Mouse (Mus musculus) G1E (cell line): ENCODE results near the gene Hist1h2bp. TPM values are rescaled to one million over a fixed set of nuclear protein-coding genes. Genes with fewer than 3 reads are reported as not detected.
A peak's percentile ranks its signal among the peaks of the same experiment; 100 is the strongest.
"Not testable (repeated sequence)": the region's sequence is repeated elsewhere in the genome, so short reads cannot be mapped to it uniquely, and the experiment has no call there.

Source experiments
- ATAC-seq: 2 replicates; pipeline ENCODE4 v1.8.0; 2016; ENCODE audit warnings: mild to moderate bottlenecking; ENCODE audit not compliant: insufficient number of reproducible peaks, poor library complexity, low FRiP score, severe bottlenecking; ENCODE audit errors: extremely low read depth
- DNase-seq: peaks from one replicate; pipeline ENCODE4 v3.0.0; 2012; ENCODE audit warnings: low spot score
- H3K27me3 ChIP-seq: 2 replicates; pipeline ENCODE4 v1.6.1; 2012; ENCODE audit warnings: mild to moderate bottlenecking, low read length, inconsistent platforms; ENCODE audit not compliant: insufficient read depth
- H3K36me3 ChIP-seq: replicated peaks from 2 replicates; pipeline ENCODE3; 2012; ENCODE audit warnings: mild to moderate bottlenecking, inconsistent platforms
- H3K4me1 ChIP-seq: 2 replicates; pipeline ENCODE4 v1.6.1; 2012; ENCODE audit warnings: low read depth, low read length, inconsistent platforms, mixed read lengths; ENCODE audit not compliant: insufficient read depth
- H3K4me3 ChIP-seq: 2 replicates; pipeline ENCODE4 v1.5.1; 2012; ENCODE audit warnings: low read depth, mild to moderate bottlenecking, inconsistent platforms, low read length, moderate library complexity, mixed read lengths
- H3K9me3 ChIP-seq: replicated peaks from 2 replicates; pipeline ENCODE4 v1.6.1; 2012; ENCODE audit warnings: inconsistent platforms
- CTCF ChIP-seq: IDR thresholded peaks from 2 replicates; pipeline ENCODE4 v1.5.1; 2012; ENCODE audit warnings: low read depth, low read length, inconsistent platforms, mixed read lengths
- GATA1 ChIP-seq: IDR thresholded peaks from 2 replicates; pipeline ENCODE4 v1.6.1; 2012; ENCODE audit warnings: borderline replicate concordance, low read length, inconsistent platforms, mixed read lengths
- GATA2 ChIP-seq: IDR thresholded peaks from 2 replicates; pipeline ENCODE4 v1.6.1; 2012; ENCODE audit warnings: low read depth, low read length, inconsistent platforms, borderline replicate concordance
- POLR2AphosphoS5 ChIP-seq: IDR thresholded peaks from 2 replicates; pipeline ENCODE4 v1.6.1; 2012; ENCODE audit warnings: low read depth, low read length, inconsistent platforms; ENCODE audit not compliant: insufficient replicate concordance
- TAL1 ChIP-seq: conservative IDR thresholded peaks from 2 replicates; pipeline ENCODE4 v1.6.1; 2012; ENCODE audit warnings: low read depth, low read length, inconsistent platforms, mixed read lengths
- polyA plus RNA-seq: library from polyadenylated mRNA; stranded (reverse); fragments of >175 nt; gene quantifications from 2 replicates; pipeline ENCODE4 v1.2.3, GENCODE M21; 2012
- total RNA-seq, 2 experiments: library from RNA; stranded (forward) in 1 of 2; stranded (reverse) in 1 of 2; fragments of 200-1000 nt in 1 of 2; fragments of >200 nt in 1 of 2; fragmentation: Nextera tagmentation in 1 of 2; gene quantifications; 2 replicates each; pipeline ENCODE4 v1.2.3; 2014 to 2017

The Hist1h2bp gene
- total and polyA plus RNA-seq, 3 experiments, result 6.8 to 192 (median 55.4) TPM

GRCm38 (mm10) chr13:21811074-21811473 is 23.8 kb downstream of the Hist1h2bp start:
- H3K36me3 ChIP-seq, H3K27me3 ChIP-seq, DNase-seq, H3K9me3 ChIP-seq, H3K4me3 ChIP-seq, H3K4me1 ChIP-seq: not testable (repeated sequence)
- ATAC-seq, result 0 out of 2 replicates have a peak, but pooled peaks have one; percentile 16

DNA sequence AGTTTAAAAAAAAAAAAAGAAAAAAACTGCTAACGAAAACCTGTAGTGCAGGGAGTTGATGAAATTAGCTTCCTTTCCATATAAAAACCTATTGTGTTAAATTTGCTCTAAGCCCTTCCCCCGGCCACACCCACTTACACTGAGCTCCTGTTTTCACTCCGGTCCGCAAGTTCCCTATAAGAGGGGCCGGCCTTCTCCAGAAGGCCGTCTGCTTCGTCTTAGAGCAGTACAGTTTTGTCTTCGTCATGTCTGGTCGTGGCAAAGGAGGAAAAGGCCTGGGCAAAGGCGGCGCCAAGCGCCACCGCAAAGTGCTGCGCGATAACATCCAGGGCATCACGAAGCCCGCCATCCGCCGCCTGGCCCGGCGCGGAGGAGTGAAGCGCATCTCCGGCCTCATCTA is 24.3 kb downstream of the Hist1h2bp start, which contains the start of gene Hist1h4m:
Gene Hist1h4m (plus strand): TSS at position 208 of the 400 bp plus-strand sequence.
- H3K27me3 ChIP-seq, H3K4me1 ChIP-seq, DNase-seq, H3K9me3 ChIP-seq, H3K36me3 ChIP-seq, H3K4me3 ChIP-seq: not testable (repeated sequence)
- ATAC-seq, result peak; percentile 29

DNA sequence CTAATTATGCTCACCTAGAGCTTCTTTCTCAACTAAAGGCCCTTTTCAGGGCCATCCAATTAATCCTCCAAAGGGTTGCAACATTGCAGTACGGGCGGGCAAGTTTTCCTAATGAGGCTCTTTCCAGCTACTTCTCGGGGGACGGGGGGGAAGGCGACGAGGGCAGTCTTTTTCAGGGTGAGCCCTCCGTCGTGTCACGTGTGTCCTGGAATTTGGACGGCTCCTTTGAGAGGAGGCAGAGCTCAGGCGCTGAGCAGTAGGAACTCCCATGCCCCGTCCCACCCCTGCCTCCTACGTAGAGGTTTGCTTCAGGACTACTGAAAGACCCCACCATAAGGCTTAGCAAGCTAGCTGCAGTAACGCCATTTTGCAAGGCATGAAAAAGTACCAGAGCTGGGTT is 24.8 kb downstream of the Hist1h2bp start:
- DNase-seq, H3K9me3 ChIP-seq, H3K4me3 ChIP-seq, H3K4me1 ChIP-seq, H3K27me3 ChIP-seq, H3K36me3 ChIP-seq: not testable (repeated sequence)
- peak; percentile 47; the same call in 1 of the 2 replicates for ATAC-seq

DNA sequence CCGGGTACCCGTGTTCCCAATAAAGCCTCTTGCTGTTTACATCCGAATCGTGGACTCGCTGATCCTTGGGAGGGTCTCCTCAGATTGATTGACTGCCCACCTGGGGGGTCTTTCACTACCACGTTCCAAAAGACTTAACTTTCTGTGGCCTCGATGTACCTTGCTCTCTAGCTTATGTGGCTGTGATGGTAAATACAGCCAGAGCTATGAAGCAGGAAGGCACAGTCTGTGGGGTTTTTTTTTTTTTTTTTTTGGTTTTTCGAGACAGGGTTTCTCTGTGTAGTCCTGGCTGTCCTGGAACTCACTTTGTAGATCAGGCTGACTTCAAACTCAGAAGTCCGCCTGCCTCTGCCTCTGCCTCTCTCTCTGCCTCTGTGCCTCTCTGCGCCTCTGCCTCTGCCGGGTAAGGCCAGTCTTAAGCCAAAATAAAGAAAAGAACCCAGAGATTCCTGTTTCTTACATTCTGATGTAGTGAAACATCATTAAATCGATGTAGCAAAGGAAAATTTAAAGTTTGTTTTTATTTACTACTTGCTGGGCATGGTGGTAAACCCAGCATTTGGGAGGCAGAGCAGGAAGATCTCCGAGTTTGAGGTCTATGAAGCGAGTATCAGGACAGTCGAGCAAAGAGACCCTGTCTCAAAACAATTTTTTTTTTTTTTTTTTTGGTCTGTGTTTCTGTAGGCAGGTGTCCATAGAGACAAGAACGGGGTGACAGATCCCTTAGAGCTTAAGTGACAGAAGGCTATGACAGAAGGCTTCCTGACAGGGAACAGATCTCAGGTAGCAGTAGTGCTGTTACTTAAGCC is 33.0 kb downstream of the Hist1h2bp start:
- H3K9me3 ChIP-seq, H3K27me3 ChIP-seq, H3K4me3 ChIP-seq, H3K36me3 ChIP-seq, DNase-seq: not testable (repeated sequence)
- H3K4me1 ChIP-seq, result peaks cover 13% of the 10 kb centered on the region; the same call in 1 of the 2 replicates
- peak; percentile 28; the same call in 1 of the 2 replicates for ATAC-seq

DNA sequence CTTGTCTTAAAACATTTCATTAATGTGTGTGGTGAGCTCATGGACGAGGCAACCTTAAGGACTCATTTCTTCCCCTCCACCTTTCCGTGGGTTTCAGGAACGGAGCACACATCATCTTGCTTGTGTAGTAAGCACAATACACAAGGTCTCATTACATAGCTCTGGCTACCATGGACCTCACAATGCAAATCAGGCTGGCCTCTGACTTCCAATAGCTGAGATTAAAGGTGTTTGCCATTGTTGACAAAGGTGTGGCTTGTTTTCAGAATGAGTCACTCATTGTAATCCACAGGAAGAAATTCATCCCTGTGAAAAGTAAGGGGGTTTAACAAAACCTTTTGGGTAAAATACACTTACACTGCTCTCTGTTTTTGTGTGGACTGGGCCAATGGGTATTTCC is 41.2 kb downstream of the Hist1h2bp start:
- TF ChIP-seq GATA2, result no peak
- TF ChIP-seq TAL1, result no peak
- TF ChIP-seq CTCF, result no peak
- no peak for TF ChIP-seq POLR2AphosphoS5
- no peak for TF ChIP-seq GATA1
- no peak for DNase-seq
- Histone ChIP-seq H3K9me3 (no peaks in the 10 kb centered on the region), H3K36me3 (no peaks in the 10 kb centered on the region), H3K4me1 (peaks cover 9% of the 10 kb centered on the region; the same call in 1 of the 2 replicates), H3K27me3 (no peaks in the 10 kb centered on the region), H3K4me3 (no peak overlapping the region)
- no peak for ATAC-seq

DNA sequence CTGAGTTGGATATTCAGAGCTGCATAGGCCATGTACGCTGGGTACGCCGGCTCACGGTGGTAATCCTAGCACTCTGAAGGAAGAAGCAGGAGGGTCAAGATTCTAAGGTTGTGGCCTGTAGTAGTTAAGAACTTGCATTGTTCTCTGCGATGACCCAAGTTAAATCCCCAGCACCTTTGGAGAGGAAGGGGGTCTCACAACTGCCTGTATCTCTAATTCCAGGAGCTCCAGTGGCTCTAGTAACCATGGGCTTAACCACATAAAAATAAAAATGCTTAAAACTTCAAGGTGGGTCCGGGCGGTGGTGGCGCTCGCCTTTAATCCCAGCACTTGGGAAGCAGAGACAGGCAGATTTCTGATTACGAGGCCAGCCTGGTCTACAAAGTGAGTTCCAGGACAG is 43.1 kb downstream of the Hist1h2bp start:
- Histone ChIP-seq H3K27me3 (no peaks in the 10 kb centered on the region), H3K4me1 (peaks cover 6% of the 10 kb centered on the region; the same call in 1 of the 2 replicates), H3K9me3 (no peaks in the 10 kb centered on the region), H3K4me3 (no peak overlapping the region), H3K36me3 (no peaks in the 10 kb centered on the region)
- no peak for DNase-seq
- no peak for ATAC-seq
- no peak for TF ChIP-seq TAL1
- TF ChIP-seq POLR2AphosphoS5, result no peak; the same call in 1 of the 2 replicates
- TF ChIP-seq GATA2, result no peak
- TF ChIP-seq CTCF, result no peak
- no peak for TF ChIP-seq GATA1

DNA sequence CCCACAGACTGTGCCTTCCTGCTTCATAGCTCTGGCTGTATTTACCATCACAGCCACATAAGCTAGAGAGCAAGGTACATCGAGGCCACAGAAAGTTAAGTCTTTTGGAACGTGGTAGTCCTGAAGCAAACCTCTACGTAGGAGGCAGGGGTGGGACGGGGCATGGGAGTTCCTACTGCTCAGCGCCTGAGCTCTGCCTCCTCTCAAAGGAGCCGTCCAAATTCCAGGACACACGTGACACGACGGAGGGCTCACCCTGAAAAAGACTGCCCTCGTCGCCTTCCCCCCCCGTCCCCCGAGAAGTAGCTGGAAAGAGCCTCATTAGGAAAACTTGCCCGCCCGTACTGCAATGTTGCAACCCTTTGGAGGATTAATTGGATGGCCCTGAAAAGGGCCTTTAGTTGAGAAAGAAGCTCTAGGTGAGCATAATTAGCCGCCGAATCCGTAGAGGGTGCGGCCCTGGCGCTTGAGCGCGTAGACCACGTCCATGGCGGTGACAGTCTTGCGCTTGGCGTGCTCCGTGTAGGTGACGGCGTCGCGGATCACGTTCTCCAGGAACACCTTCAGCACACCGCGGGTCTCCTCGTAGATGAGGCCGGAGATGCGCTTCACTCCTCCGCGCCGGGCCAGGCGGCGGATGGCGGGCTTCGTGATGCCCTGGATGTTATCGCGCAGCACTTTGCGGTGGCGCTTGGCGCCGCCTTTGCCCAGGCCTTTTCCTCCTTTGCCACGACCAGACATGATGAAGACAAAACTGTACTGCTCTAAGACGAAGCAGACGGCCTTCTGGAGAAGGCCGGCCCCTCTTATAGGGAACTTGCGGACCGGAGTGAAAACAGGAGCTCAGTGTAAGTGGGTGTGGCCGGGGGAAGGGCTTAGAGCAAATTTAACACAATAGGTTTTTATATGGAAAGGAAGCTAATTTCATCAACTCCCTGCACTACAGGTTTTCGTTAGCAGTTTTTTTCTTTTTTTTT is 44.4 kb downstream of the Hist1h2bp start, which contains the start of gene Hist1h4n:
Gene Hist1h4n (minus strand): TSS at position 779 of the 977 bp plus-strand sequence.
- H3K4me1 ChIP-seq, H3K9me3 ChIP-seq, H3K27me3 ChIP-seq, H3K36me3 ChIP-seq, H3K4me3 ChIP-seq, DNase-seq: not testable (repeated sequence)
- 0 out of 2 replicates have a peak, but pooled peaks have one; percentile 56 for TF ChIP-seq POLR2AphosphoS5
- ATAC-seq, result peak; percentile 43

DNA sequence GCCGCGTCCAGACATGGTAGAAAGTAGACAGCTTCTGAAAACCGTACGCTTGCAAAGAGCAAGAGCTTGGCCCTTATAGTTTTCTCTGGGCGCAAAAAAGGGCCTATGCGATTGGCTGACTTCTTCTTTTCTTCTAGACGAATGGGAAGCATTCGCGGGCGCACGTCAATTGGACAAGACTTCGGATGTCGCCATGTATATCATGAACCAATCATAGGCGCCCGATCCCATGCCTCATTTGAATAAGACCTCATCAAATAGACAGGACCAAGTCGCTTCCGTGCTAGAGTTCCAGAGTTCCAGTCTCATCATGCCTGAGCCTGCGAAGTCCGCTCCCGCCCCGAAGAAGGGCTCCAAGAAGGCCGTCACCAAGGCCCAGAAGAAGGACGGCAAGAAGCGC is 46.2 kb downstream of the Hist1h2bp start, which contains the start of the genes Hist1h2ap and Hist1h2br:
Gene Hist1h2ap (minus strand): TSS at position 47 of the 400 bp plus-strand sequence.
Gene Hist1h2br (plus strand): TSS at position 283 of the 400 bp plus-strand sequence.
- not testable (repeated sequence) for H3K4me1 ChIP-seq, DNase-seq, H3K9me3 ChIP-seq, H3K4me3 ChIP-seq, H3K36me3 ChIP-seq, H3K27me3 ChIP-seq
- peak; percentile 82 for ATAC-seq
